Mouse (Mus musculus) embryonic fibroblast, embryonic 13.5 days (primary cell): ENCODE measurements around the gene Thada.

Experiments
- CTCF ChIP-seq: IDR thresholded peaks from 2 replicates; pipeline ENCODE4 v1.5.1; 2011; ENCODE audit warnings: mild to moderate bottlenecking, control low read depth, low read length, moderate library complexity, borderline replicate concordance; ENCODE audit not compliant: insufficient read depth
- POLR2A ChIP-seq: IDR thresholded peaks from 2 replicates; pipeline ENCODE4 v1.6.1; 2011; ENCODE audit warnings: low read depth, mild to moderate bottlenecking, control low read depth, low read length, moderate library complexity

GRCm38 (mm10) chr17:84158891-84159290 is 307.1 kb downstream of the Thada start:
- no peak for TF ChIP-seq POLR2A
- no peak for TF ChIP-seq CTCF
